Mouse (Mus musculus): ENCODE measurements around the gene Arfip2. TPM values are rescaled to one million over a fixed set of nuclear protein-coding genes. Genes with fewer than 3 reads are reported as not detected.

The Arfip2 gene
- polyA plus RNA-seq, 2 experiments, result 12.3 to 15.4 TPM

GRCm38 (mm10) chr7:105616561-105616960, 23.7 kb downstream of the Arfip2 start:
- Histone ChIP-seq H3K27me3 (ENCODE audit: control insufficient read depth, insufficient read depth, low read length) (no peaks in the 10 kb centered on the region), H3K4me1 (replicated peaks; ENCODE audit: control insufficient read depth in 2 of 2, insufficient read depth in 2 of 2, low read length in 1 of 2) (no peaks in the 10 kb centered on the region), H3K9me3 (ENCODE audit: control insufficient read depth, low read length) (no peaks in the 10 kb centered on the region), H3K27ac (no peak overlapping the region), H3K4me2 (ENCODE audit: low read depth) (no peak overlapping the region), H3K4me3 (ENCODE audit: insufficient read depth in 1 of 2, low read depth in 2 of 2, low read length in 2 of 2) (no peak overlapping the region), H3K9ac (replicated peaks) (no peak overlapping the region), H3K36me3 (replicated peaks; ENCODE audit: control insufficient read depth, insufficient read depth, low read depth) (no peaks in the 10 kb centered on the region)
- 59% methylated on average over 6 of the region's 6 CpGs for WGBS (ENCODE audit: insufficient replicate concordance)
- TF ChIP-seq EP300 (IDR thresholded peaks at IDR 0.05; ENCODE audit: low read depth), result no peak
- no peak for TF ChIP-seq CTCF (IDR thresholded peaks at IDR 0.05; ENCODE audit: low read depth)
- no peak for DNase-seq (ENCODE audit: low read depth in 3 of 3, low spot score in 3 of 3)
- ATAC-seq (ENCODE audit: insufficient read depth), result no peak

DNA sequence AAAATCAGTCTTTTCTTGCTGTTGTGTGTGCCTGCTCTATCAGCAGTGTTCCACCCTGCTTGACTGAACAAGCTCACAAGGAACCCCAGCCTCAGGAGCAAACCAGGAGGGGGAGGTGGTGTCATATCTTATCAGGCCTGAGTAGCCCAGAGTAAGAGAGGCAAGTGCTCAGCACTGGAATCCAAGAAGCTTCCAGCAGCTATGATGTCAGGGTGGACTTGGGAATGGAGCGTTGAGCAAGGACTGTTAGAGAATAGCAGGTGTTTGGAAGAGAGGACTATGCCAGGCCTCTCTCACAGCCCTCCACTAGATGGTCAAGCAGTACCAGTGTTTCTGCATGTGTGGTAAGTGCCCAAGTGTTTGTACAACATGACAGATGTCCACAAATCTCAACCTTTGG, 24.5 kb downstream of the Arfip2 start:
- no peak for DNase-seq (ENCODE audit: low read depth in 3 of 3, low spot score in 3 of 3)
- H3K4me2 ChIP-seq (ENCODE audit: low read depth), result no peak overlapping the region
- no peak for TF ChIP-seq EP300 (IDR thresholded peaks at IDR 0.05; ENCODE audit: low read depth)
- H3K9ac ChIP-seq (replicated peaks), result no peak overlapping the region
- H3K4me1 ChIP-seq (replicated peaks; ENCODE audit: control insufficient read depth in 2 of 2, insufficient read depth in 2 of 2, low read length in 1 of 2), result no peaks in the 10 kb centered on the region
- no peak for ATAC-seq (ENCODE audit: insufficient read depth)
- no peaks in the 10 kb centered on the region for H3K36me3 ChIP-seq (replicated peaks; ENCODE audit: control insufficient read depth, insufficient read depth, low read depth)
- H3K27ac ChIP-seq, result no peak overlapping the region
- no peak overlapping the region for H3K4me3 ChIP-seq (ENCODE audit: insufficient read depth in 1 of 2, low read depth in 2 of 2, low read length in 2 of 2)
- H3K27me3 ChIP-seq (ENCODE audit: control insufficient read depth, insufficient read depth, low read length), result no peaks in the 10 kb centered on the region
- WGBS (ENCODE audit: insufficient replicate concordance), result 56% methylated on average over 1 of the region's 1 CpGs
- no peaks in the 10 kb centered on the region for H3K9me3 ChIP-seq (ENCODE audit: control insufficient read depth, low read length)

DNA sequence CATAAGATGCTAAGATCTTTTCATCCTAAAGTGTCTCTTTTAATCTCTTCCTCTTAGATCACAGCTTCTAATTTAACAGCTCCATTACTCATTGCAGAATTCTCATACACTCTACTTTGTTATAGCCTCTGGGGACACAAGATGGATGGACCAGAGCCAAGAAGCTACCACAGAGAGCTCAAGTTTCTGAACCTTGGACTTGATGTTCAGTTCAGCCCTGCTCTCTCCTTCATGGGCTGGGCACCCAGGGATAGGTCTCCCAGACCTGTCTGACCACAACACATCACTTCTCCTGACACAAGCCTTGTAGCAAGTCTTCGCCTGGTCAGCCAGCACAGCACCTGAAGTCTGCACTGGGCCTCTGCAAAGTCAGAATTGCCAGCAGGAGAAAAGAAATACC, 25.8 kb downstream of the Arfip2 start:
- WGBS (ENCODE audit: insufficient replicate concordance), result 54% methylated on average over 1 of the region's 1 CpGs
- Histone ChIP-seq H3K27ac (no peak overlapping the region), H3K9ac (replicated peaks) (no peak overlapping the region), H3K4me2 (ENCODE audit: low read depth) (no peak overlapping the region), H3K4me3 (ENCODE audit: insufficient read depth in 1 of 2, low read depth in 2 of 2, low read length in 2 of 2) (no peak overlapping the region), H3K4me1 (replicated peaks; ENCODE audit: control insufficient read depth in 2 of 2, insufficient read depth in 2 of 2, low read length in 1 of 2) (no peaks in the 10 kb centered on the region), H3K36me3 (replicated peaks; ENCODE audit: control insufficient read depth, insufficient read depth, low read depth) (no peaks in the 10 kb centered on the region), H3K9me3 (ENCODE audit: control insufficient read depth, low read length) (no peaks in the 10 kb centered on the region), H3K27me3 (ENCODE audit: control insufficient read depth, insufficient read depth, low read length) (no peaks in the 10 kb centered on the region)
- DNase-seq (ENCODE audit: low read depth in 3 of 3, low spot score in 3 of 3) (no peak), ATAC-seq (ENCODE audit: insufficient read depth) (no peak)
- TF ChIP-seq CTCF (IDR thresholded peaks at IDR 0.05; ENCODE audit: low read depth) (no peak), EP300 (IDR thresholded peaks at IDR 0.05; ENCODE audit: low read depth) (no peak)

DNA sequence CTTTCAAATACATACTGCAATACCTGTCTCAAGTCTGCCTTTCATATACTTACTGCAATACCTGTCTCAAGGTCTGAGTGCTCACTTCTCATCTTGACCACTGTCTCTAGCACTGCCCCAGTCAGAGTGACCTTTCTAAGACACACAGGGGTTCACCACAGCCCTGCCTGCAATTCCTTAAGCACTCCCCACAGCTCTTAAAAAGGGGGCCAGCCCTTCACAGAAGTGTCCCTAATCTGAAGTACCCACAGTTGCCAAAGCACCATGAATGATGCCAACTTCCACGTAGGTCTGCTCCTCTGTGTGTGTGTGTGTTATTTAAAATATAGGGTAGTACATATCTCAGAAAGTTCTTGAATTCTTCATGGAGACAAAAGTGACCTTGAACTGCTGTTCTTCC, 28.4 kb downstream of the Arfip2 start:
- no peak overlapping the region for H3K4me3 ChIP-seq (ENCODE audit: insufficient read depth in 1 of 2, low read depth in 2 of 2, low read length in 2 of 2)
- DNase-seq (ENCODE audit: low read depth in 3 of 3, low spot score in 3 of 3) (no peak), ATAC-seq (ENCODE audit: insufficient read depth) (no peak)
- no peaks in the 10 kb centered on the region for H3K27me3 ChIP-seq (ENCODE audit: control insufficient read depth, insufficient read depth, low read length)
- H3K4me2 ChIP-seq (ENCODE audit: low read depth), result no peak overlapping the region
- no peaks in the 10 kb centered on the region for H3K4me1 ChIP-seq (replicated peaks; ENCODE audit: control insufficient read depth in 2 of 2, insufficient read depth in 2 of 2, low read length in 1 of 2)
- no peak for TF ChIP-seq CTCF (IDR thresholded peaks at IDR 0.05; ENCODE audit: low read depth)
- TF ChIP-seq EP300 (IDR thresholded peaks at IDR 0.05; ENCODE audit: low read depth), result no peak
- no peak overlapping the region for H3K27ac ChIP-seq
- 71% methylated on average over 1 of the region's 1 CpGs for WGBS (ENCODE audit: insufficient replicate concordance)
- no peaks in the 10 kb centered on the region for H3K36me3 ChIP-seq (replicated peaks; ENCODE audit: control insufficient read depth, insufficient read depth, low read depth)
- H3K9ac ChIP-seq (replicated peaks), result no peak overlapping the region
- H3K9me3 ChIP-seq (ENCODE audit: control insufficient read depth, low read length), result no peaks in the 10 kb centered on the region

DNA sequence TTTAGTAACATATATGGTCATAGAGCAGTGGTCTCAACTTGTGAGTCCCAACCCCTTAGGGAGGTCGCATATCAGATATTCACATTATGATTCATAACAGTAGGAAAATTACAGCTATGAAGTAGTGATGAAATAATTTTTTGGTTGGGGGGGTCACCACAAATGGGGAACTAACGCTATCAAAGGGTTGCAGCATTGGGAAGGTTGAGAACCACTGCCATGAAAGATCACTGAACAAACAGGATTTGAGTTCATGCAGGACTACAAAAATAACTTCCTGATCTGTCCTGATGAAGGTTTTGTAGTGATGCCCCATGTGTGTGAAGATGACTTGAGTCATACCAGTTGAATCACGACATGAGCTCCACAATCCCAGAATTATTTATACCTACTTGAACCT, 31.7 kb downstream of the Arfip2 start:
- Histone ChIP-seq H3K27me3 (ENCODE audit: control insufficient read depth, insufficient read depth, low read length) (no peaks in the 10 kb centered on the region), H3K36me3 (replicated peaks; ENCODE audit: control insufficient read depth, insufficient read depth, low read depth) (no peaks in the 10 kb centered on the region), H3K9me3 (ENCODE audit: control insufficient read depth, low read length) (no peaks in the 10 kb centered on the region), H3K27ac (no peak overlapping the region), H3K4me3 (ENCODE audit: insufficient read depth in 1 of 2, low read depth in 2 of 2, low read length in 2 of 2) (no peak overlapping the region), H3K4me1 (replicated peaks; ENCODE audit: control insufficient read depth in 2 of 2, insufficient read depth in 2 of 2, low read length in 1 of 2) (no peaks in the 10 kb centered on the region), H3K9ac (replicated peaks) (no peak overlapping the region), H3K4me2 (ENCODE audit: low read depth) (no peak overlapping the region)
- 47% methylated on average over 3 of the region's 3 CpGs for WGBS (ENCODE audit: insufficient replicate concordance)
- TF ChIP-seq CTCF (IDR thresholded peaks at IDR 0.05; ENCODE audit: low read depth) (no peak), EP300 (IDR thresholded peaks at IDR 0.05; ENCODE audit: low read depth) (no peak)
- no peak for ATAC-seq (ENCODE audit: insufficient read depth)
- no peak for DNase-seq (ENCODE audit: low read depth in 3 of 3, low spot score in 3 of 3)

All from liver, embryonic 14.5 days (tissue).